Comparison of ENCODE assay signal across 16 mouse cellular contexts in the genomic region with DNA sequence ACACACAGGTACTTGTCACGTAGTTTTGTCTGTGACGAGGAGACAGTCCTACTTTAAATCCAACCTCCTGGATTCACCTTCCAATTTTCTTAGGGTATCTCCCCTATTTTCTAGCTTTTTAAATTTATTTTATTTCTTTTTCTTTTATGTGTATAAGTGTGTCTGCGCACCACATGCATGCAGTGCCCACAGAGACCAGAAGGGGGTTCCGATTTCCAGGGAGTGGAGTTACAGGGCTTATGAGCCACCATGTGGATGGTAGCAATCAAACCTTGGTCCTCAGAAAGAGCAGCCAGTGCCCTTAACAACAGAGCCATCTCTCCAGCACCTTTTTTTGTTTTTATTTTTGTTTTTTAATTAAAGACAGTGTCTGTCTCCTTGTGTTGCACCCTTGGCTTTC. TPM values are rescaled to one million over a fixed set of nuclear protein-coding genes. Genes with fewer than 3 reads are reported as not detected.
DNase-seq lines count a peak whose midpoint lies in the region; ATAC-seq and TF ChIP-seq lines count a peak whose summit lies in the region.
"Had no signal": no experiment of that assay in that cellular context is flagged by ENCODE, and none has a peak within 500 bp of the region (broad histone marks: within the 10 kb centered on the region; RNA-seq: fewer than 3 reads in every experiment).

No protein-coding gene starts in this region.

- no peak for TF ChIP-seq EP300 in lung, postnatal 0 days (IDR thresholded peaks at IDR 0.05)
- TF ChIP-seq EP300 in MEL (IDR thresholded peaks at IDR 0.05; ENCODE audit: low read depth in 1 of 2, low read length in 2 of 2): no peak

- no peak overlapping the region for H3K4me3 ChIP-seq in intestine, postnatal 0 days (ENCODE audit: low read depth, low read length)
- no peak overlapping the region for H3K4me3 ChIP-seq in intestine, embryonic 15.5 days (replicated peaks)
- H3K4me3 ChIP-seq in lung, postnatal 0 days (ENCODE audit: low read depth, low read length): no peak overlapping the region
- H3K4me3 ChIP-seq in MEL (ENCODE audit: control insufficient read depth in 1 of 2, insufficient read depth in 1 of 2, low read depth in 2 of 2, low read length in 2 of 2): no peak overlapping the region
- no peak overlapping the region for H3K4me3 ChIP-seq in small intestine, adult 2 months (ENCODE audit: low read depth, low read length)
- H3K4me3 ChIP-seq: forebrain, embryonic 13.5 days; hindbrain, embryonic 12.5 days; liver, embryonic 15.5 days; megakaryocyte, embryonic 14.5 days; neural tube, embryonic 15.5 days had no signal

- ATAC-seq in intestine, postnatal 0 days: no peak
- ATAC-seq in intestine, embryonic 15.5 days: no peak
- ATAC-seq in lung, postnatal 0 days: no peak
- ATAC-seq: CD4-positive, CD25-positive, alpha-beta regulatory T cell, adult 4 months; forebrain, embryonic 13.5 days had no signal

- 98% methylated on average over 4 of the region's 4 CpGs for WGBS in intestine, postnatal 0 days
- WGBS in intestine, embryonic 15.5 days: 96% methylated on average over 4 of the region's 4 CpGs
- WGBS in lung, postnatal 0 days: 98% methylated on average over 4 of the region's 4 CpGs
- 99% methylated on average over 4 of the region's 4 CpGs for WGBS in small intestine, adult 2 months

- H3K9ac ChIP-seq in intestine, postnatal 0 days (ENCODE audit: low read depth, low read length): no peak overlapping the region
- no peak overlapping the region for H3K9ac ChIP-seq in intestine, embryonic 15.5 days
- no peak overlapping the region for H3K9ac ChIP-seq in lung, postnatal 0 days (replicated peaks; ENCODE audit: low read depth)
- no peak overlapping the region for H3K9ac ChIP-seq in MEL (ENCODE audit: control insufficient read depth, low read depth, low read length, poor library complexity, severe bottlenecking)
- H3K9ac ChIP-seq: forebrain, embryonic 13.5 days; hindbrain, embryonic 12.5 days; liver, embryonic 15.5 days; neural tube, embryonic 15.5 days had no signal

- H3K27ac ChIP-seq in intestine, postnatal 0 days (ENCODE audit: low read depth, low read length): no peak overlapping the region
- H3K27ac ChIP-seq in intestine, embryonic 15.5 days: no peak overlapping the region
- H3K27ac ChIP-seq in lung, postnatal 0 days (ENCODE audit: low read length): no peak overlapping the region
- no peak overlapping the region for H3K27ac ChIP-seq in MEL (ENCODE audit: control insufficient read depth, low read depth, low read length)
- no peak overlapping the region for H3K27ac ChIP-seq in small intestine, adult 2 months (ENCODE audit: insufficient read depth, low read depth, low read length)
- H3K27ac ChIP-seq: forebrain, embryonic 13.5 days; hindbrain, embryonic 12.5 days; liver, embryonic 15.5 days; neural tube, embryonic 15.5 days had no signal

- DNase-seq in lung, postnatal 0 days (ENCODE audit: low spot score): no peak
- DNase-seq in lung, postnatal 25 days (ENCODE audit: low spot score): no peak
- DNase-seq in MEL (ENCODE audit: low read depth, low spot score): peak; percentile 46
- DNase-seq in heart, adult 9 months (ENCODE audit: low spot score in 2 of 2): no peak
- DNase-seq in heart, postnatal 36 days: no peak
- DNase-seq: adrenal gland, postnatal 25 days; kidney, adult 9 months had no signal

- H3K4me1 ChIP-seq in intestine, postnatal 0 days (replicated peaks; ENCODE audit: control insufficient read depth, insufficient read depth, low read length): no peaks in the 10 kb centered on the region
- H3K4me1 ChIP-seq in intestine, embryonic 15.5 days (replicated peaks): no peaks in the 10 kb centered on the region
- no peaks in the 10 kb centered on the region for H3K4me1 ChIP-seq in lung, postnatal 0 days (ENCODE audit: insufficient read depth, low read depth, low read length)
- no peaks in the 10 kb centered on the region for H3K4me1 ChIP-seq in MEL (ENCODE audit: control insufficient read depth in 1 of 2, insufficient read depth in 2 of 2, low read length in 2 of 2)
- H3K4me1 ChIP-seq in small intestine, adult 2 months (ENCODE audit: control insufficient read depth, insufficient read depth, insufficient read length, low read length): no peaks in the 10 kb centered on the region
- H3K4me1 ChIP-seq: forebrain, embryonic 13.5 days; hindbrain, embryonic 12.5 days; neural tube, embryonic 15.5 days had no signal

- H3K36me3 ChIP-seq in intestine, postnatal 0 days (ENCODE audit: control insufficient read depth, insufficient read depth): peaks cover 38% of the 10 kb centered on the region
- peaks cover 16% of the 10 kb centered on the region for H3K36me3 ChIP-seq in intestine, embryonic 15.5 days
- H3K36me3 ChIP-seq in lung, postnatal 0 days (ENCODE audit: insufficient read depth, low read length): 0 out of 2 replicates have a peak, but pooled peaks cover 22% of the 10 kb centered on the region
- peaks cover 0 to 8% of the 10 kb centered on the region in 2 experiments; a peak in 2 of 4 replicates for H3K36me3 ChIP-seq in MEL (ENCODE audit: control insufficient read depth in 1 of 2, insufficient read depth in 2 of 2, low read length in 2 of 2)
- peaks cover 25% of the 10 kb centered on the region for H3K36me3 ChIP-seq in small intestine, adult 2 months (ENCODE audit: control insufficient read depth, insufficient read depth, low read length)

- no peaks in the 10 kb centered on the region for H3K79me2 ChIP-seq in MEL (ENCODE audit: control insufficient read depth, insufficient read depth, low read length, poor library complexity)

- no peaks in the 10 kb centered on the region for H3K27me3 ChIP-seq in intestine, postnatal 0 days (replicated peaks; ENCODE audit: control insufficient read depth, insufficient read depth, low read length)
- H3K27me3 ChIP-seq in intestine, embryonic 15.5 days (replicated peaks): no peaks in the 10 kb centered on the region
- H3K27me3 ChIP-seq in lung, postnatal 0 days (replicated peaks; ENCODE audit: insufficient read depth, low read length): no peaks in the 10 kb centered on the region
- H3K27me3 ChIP-seq in MEL (ENCODE audit: control insufficient read depth in 1 of 2, insufficient read depth in 2 of 2, low read length in 2 of 2): no peaks in the 10 kb centered on the region
- no peaks in the 10 kb centered on the region for H3K27me3 ChIP-seq in small intestine, adult 2 months (ENCODE audit: control insufficient read depth, insufficient read depth, low read length)
- H3K27me3 ChIP-seq: forebrain, embryonic 13.5 days; hindbrain, embryonic 12.5 days; liver, embryonic 15.5 days; megakaryocyte, embryonic 14.5 days; neural tube, embryonic 15.5 days had no signal

- intact Hi-C loops in heart, postnatal 36 days (cut with DNase I): no loop called here

- peak; percentile 34 for TF ChIP-seq RAD21 in MEL (IDR thresholded peaks at IDR 0.05; ENCODE audit: low read depth, low read length)

- no peaks in the 10 kb centered on the region for H3K9me3 ChIP-seq in intestine, postnatal 0 days (ENCODE audit: control insufficient read depth)
- no peaks in the 10 kb centered on the region for H3K9me3 ChIP-seq in intestine, embryonic 15.5 days
- H3K9me3 ChIP-seq in lung, postnatal 0 days (ENCODE audit: low read length): no peaks in the 10 kb centered on the region
- H3K9me3 ChIP-seq in MEL (replicated peaks; ENCODE audit: insufficient read depth, low read length): no peaks in the 10 kb centered on the region
- H3K9me3 ChIP-seq: forebrain, embryonic 13.5 days; hindbrain, embryonic 12.5 days; liver, embryonic 15.5 days; megakaryocyte, embryonic 14.5 days; neural tube, embryonic 15.5 days had no signal

- no peak for TF ChIP-seq POLR2A in MEL (IDR thresholded peaks at IDR 0.05; ENCODE audit: control insufficient read depth in 1 of 2, insufficient read depth in 1 of 2, low read depth in 1 of 2, low read length in 2 of 2, poor library complexity in 1 of 2)
- no peak for TF ChIP-seq POLR2A in small intestine, adult 2 months (IDR thresholded peaks at IDR 0.05; ENCODE audit: low read depth, low read length)

- H3K4me2 ChIP-seq in intestine, postnatal 0 days (replicated peaks; ENCODE audit: low read depth): no peak overlapping the region
- no peak overlapping the region for H3K4me2 ChIP-seq in intestine, embryonic 15.5 days (replicated peaks)
- no peak overlapping the region for H3K4me2 ChIP-seq in lung, postnatal 0 days (replicated peaks; ENCODE audit: low read depth, low read length)
- H3K4me2 ChIP-seq: forebrain, embryonic 13.5 days; hindbrain, embryonic 12.5 days; liver, embryonic 15.5 days; neural tube, embryonic 15.5 days had no signal

- TF ChIP-seq CTCF in intestine, postnatal 0 days (IDR thresholded peaks at IDR 0.05; ENCODE audit: low read depth): peak; percentile 46
- TF ChIP-seq CTCF in lung, postnatal 0 days (IDR thresholded peaks at IDR 0.05): peak; percentile 51
- peak; percentile 31 to 60 (median 35) for TF ChIP-seq CTCF in MEL (IDR thresholded peaks at IDR 0.05 in 2 of 3, conservative IDR thresholded peaks at IDR 0.05 in 1 of 3; ENCODE audit: control insufficient read depth in 1 of 3, insufficient read depth in 1 of 3, low read depth in 2 of 3, low read length in 3 of 3, poor library complexity in 1 of 3, severe bottlenecking in 1 of 3)
- peak; percentile 19; the same call in 1 of the 2 replicates for TF ChIP-seq CTCF in small intestine, adult 2 months (IDR thresholded peaks at IDR 0.05; ENCODE audit: extremely low read depth, insufficient read length, insufficient replicate concordance, low read depth, low read length)

TF ChIP-seq in MEL, 35 proteins besides CTCF, POLR2A, EP300 and RAD21:
- TF ChIP-seq KAT2A (conservative IDR thresholded peaks at IDR 0.05; ENCODE audit: low read depth, low read length) (no peak), SMC3 (IDR thresholded peaks at IDR 0.05; ENCODE audit: low read depth, low read length) (peak; percentile 42), ZC3H11A (IDR thresholded peaks at IDR 0.05; ENCODE audit: low read depth, low read length) (no peak)

RNA-seq across cellular contexts. Expression of a gene that starts 24.8 kb away (rescaled TPM):
- 1.1 and 1.4 TPM in 2 replicates for polyA plus RNA-seq in intestine, postnatal 0 days (2015; fragmentation: Nextera tagmentation; extraction: Ambion mirVana)
- 2.1 and 2.5 TPM in 2 replicates for polyA plus RNA-seq in intestine, embryonic 15.5 days (2015; fragmentation: Nextera tagmentation; extraction: Ambion mirVana)
- polyA plus RNA-seq in lung, postnatal 0 days (2015; fragmentation: Nextera tagmentation; extraction: Ambion mirVana): 3.3 and 4.2 TPM in 2 replicates
- 8.2 and 8.7 TPM in 2 replicates for total RNA-seq in MEL (2012; rRNA removed)
- polyA plus RNA-seq in MEL (2012; ENCODE audit: insufficient read depth in 1 of 2, insufficient read length in 2 of 2, low read depth in 1 of 2, low replicate concordance in 2 of 2, missing spikeins in 1 of 2): 1 to 10 TPM in 1 of 2 experiments, not detected in 1; 5.6 TPM
- polyA plus RNA-seq in small intestine, adult 2 months (2012; rRNA removed): 2.4 and 4.6 TPM in 2 replicates
- total RNA-seq in heart, postnatal 36 days (2021): 1 to 10 TPM; 4.5 to 5.1 TPM
